Mouse (Mus musculus): ENCODE measurements around the gene Atp1b2.

Atp1b2 gene

DNA sequence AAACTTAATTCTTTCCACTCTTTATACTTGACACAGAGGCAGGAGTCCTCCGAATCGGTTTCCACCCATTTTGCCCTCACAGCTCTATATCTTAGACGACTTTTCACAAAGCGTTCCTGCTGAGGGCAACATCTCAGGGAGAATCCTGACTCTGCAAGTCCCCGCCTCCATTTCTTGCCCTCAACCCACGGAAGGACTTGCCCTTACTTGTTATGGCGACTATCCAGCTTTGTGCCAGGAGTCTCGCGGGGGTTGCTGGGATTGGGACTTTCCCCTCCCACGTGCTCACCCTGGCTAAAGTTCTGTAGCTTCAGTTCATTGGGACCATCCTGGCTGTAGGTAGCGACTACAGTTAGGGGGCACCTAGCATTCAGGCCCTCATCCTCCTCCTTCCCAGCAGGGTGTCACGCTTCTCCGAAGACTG, 25.6 kb downstream of the Atp1b2 start, which contains the start of the genes Wrap53 and Trp53:
TSS of gene Wrap53 (minus strand) at position 165 of the 424 bp plus-strand sequence.
TSS of gene Trp53 (plus strand) at position 269 of the 424 bp plus-strand sequence.
- DNase-seq (ENCODE audit: low spot score): peak; percentile 97

DNA sequence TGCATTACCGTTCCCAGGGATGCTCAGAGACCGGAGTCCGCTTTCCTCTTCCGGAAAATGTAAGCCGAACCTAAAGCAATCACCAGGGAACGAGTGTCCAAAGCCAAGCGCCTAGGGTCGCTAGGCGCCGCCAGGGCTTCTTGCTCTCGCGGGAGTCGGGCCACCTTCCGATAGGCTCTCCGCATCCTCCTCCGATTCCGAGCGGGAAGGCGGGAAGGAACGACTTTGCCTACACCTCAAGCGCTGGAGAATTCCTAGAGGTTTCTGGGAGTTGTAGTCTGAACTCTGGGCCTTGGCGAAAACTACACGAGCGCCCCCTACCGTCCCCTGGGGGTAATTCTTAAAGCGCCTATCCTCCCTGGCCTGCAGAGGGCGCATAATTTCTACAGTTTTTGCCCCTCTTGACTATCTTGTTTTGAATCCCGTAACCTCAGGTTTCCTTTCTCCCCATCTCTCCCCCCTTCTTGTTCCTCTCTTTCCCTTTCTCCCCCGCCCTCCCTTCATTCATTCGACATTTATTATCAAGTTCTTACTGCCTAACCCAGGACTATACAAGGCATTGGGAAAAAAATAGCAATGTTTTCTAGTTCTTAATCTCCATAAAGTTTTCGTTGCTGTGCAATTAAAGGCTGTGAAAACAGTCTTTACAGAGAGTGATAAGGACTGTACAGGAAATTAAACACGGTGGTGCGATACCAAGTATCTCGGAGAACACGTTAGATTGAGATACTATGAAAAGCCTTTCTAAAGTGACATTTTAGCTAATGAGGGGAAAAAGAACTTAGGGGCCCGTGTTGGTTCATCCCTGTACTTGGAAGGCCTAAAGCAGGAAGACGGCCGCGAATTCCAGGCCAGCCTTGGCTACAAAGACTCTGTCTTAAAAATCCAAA, 26.4 kb downstream of the Atp1b2 start:
- peak; percentile 100 for DNase-seq (ENCODE audit: low spot score)

DNA sequence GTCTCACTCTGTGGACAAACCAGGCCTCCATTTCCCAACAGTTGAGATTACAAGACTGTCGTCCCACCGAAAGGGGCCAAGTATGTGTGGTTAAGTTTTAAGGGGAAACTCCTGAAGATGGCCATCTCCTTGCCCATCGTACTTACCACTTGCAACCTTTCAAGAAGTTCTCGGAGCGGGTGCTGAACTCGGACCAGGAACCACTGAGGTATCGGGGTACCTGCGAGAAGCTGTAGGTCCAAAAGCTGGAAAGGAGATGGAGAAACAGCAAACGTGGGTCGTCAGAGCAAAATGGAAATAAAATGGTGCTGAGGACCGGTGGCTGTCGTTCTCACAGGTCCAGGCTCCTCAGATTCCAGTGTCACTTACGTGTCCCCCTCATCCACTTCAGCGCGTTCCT, 27.4 kb downstream of the Atp1b2 start:
- no peak for DNase-seq (ENCODE audit: low spot score)

DNA sequence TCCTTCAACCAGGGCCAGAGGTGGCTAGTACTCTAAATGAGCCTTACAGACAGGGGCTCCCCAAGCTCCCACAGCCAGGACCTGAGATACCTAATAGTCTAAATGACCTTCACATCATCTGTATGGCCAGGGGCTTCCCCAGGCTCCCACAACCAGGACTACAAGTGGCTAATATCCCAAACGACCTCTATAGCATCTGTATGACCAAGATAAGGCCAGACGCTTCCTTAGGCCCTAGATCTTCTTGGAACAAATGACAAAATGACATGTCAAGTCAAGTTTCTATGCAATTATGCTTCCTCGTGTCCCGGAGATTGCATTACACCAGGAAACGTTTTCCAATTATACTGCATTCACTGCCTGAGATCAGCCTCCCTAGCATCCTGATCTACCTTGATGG, 29.4 kb downstream of the Atp1b2 start:
- DNase-seq (ENCODE audit: low spot score): no peak

DNA sequence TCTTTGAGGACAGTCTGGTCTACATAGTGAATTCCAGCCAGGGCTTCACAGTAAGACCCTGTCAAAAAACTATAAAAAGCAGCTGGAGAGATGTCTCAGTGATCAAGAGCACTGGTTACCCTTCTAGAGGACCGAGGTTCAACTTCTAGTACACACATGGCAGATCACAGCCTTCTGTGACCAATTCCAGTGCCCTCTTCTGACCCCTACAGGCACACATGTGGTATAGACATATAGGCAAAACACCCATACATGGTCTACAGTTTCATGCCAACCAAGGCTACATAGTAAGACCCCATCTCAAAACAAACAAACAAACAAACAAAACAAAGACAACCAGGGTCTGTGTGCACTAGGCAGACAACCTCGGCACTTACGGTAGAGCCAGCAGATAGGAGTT, 30.5 kb downstream of the Atp1b2 start:
- DNase-seq (ENCODE audit: low spot score): peak; percentile 75

DNA sequence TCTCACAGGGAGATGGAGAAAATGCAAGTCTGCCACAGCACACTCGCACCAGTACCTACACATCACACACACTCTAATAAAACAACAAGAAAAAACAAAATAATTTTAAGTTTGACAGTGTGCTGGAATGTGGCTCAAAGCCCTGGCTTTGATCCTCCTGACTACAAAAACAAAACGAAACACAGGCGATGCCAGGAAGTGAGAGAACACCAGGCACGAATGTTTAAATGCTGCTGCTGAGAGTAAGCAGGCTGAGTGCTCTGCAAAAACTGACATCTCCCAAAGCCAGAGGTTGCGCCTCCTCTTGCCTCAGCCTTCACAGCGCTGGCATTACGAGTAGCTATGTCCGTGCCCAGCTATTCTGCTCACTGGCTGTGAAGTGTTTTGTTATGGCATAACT, 40.6 kb downstream of the Atp1b2 start:
- no peak for DNase-seq (ENCODE audit: low spot score)

DNA sequence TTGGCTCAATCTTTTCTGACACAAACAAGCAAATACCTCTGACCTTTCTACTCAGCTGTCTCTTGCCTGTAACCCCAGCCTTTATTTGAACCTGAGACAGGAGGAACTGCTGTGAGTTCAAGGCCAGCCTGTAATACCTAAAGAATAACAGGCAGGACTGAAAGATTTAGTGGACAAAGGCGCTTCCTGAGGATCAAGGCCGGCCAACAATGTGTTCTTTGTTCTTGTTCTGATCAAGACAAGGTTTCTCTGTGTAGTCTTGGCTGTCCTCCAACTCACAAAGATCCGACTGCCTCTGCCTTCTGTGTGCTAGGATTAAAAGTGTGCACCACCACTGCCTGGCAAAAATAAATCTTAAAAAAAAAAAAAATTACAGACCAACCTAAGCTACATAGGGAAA, 41.4 kb downstream of the Atp1b2 start:
- DNase-seq (ENCODE audit: low spot score): no peak

DNA sequence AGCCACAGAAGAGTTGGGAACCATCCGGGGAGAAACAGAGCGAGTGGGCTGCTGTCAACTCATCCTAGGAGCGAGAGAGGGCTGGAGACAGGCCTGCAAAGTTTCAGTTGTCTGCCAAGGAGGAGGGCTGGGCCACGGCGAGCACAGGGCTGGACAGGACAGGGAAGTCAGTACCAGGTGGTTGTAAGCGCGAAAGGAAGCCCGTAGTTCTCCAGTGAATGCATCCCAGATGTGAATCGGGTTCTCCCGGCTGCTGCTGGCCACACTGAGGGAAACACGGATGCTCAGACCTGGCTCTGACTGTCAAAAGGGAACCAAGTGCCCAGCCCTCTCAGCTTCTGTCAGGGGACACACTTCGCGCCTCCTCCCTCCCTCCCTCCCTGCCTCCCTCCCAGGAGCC, 42.4 kb downstream of the Atp1b2 start:
- no peak for DNase-seq (ENCODE audit: low spot score)

DNA sequence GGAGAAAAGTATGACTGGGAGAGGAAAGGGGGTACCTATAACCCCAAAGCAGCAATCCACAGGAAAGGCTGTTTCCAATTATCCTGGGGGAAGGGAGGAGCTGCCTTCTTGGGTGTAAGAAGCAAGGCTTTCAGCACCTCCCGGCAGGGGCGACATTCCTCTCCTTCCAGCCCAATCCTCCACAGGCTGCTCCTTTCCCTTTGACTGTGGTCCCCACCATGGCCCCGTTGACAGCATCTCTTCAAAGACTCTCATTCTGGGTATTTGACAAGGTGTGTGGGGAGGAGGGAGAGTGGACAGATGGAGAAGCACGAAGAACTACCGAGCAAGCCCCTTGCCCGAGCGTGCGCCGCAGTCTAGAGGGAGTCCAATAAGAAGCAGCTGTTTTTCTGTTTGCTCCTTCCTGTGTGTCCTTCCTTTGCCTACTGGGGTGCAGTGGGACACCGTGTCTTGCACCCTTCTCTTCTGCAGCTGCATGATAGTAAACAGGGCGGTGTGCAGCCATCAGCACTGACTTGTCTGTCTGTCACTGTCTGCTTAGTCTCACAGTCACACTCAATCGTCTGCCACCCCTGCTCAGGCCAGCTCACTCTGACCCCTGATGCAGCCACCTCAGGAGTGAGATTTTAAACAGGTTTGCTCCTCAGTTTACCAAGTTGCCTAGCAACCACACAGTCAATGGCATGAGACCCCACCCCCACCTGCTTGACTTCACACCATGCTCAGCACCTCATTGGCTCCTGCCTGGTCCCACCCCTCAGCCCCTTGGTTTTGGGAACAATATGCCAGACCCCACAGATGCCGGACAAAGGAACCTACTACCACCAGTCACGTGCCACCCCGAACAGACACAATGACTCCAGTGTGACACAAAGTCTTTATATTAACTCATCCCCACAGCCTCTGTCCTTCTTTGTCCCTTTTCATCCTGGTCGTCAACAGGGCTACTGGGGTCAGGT, 44.6 kb downstream of the Atp1b2 start:
- peak; percentile 89 for DNase-seq (ENCODE audit: low spot score)

DNA sequence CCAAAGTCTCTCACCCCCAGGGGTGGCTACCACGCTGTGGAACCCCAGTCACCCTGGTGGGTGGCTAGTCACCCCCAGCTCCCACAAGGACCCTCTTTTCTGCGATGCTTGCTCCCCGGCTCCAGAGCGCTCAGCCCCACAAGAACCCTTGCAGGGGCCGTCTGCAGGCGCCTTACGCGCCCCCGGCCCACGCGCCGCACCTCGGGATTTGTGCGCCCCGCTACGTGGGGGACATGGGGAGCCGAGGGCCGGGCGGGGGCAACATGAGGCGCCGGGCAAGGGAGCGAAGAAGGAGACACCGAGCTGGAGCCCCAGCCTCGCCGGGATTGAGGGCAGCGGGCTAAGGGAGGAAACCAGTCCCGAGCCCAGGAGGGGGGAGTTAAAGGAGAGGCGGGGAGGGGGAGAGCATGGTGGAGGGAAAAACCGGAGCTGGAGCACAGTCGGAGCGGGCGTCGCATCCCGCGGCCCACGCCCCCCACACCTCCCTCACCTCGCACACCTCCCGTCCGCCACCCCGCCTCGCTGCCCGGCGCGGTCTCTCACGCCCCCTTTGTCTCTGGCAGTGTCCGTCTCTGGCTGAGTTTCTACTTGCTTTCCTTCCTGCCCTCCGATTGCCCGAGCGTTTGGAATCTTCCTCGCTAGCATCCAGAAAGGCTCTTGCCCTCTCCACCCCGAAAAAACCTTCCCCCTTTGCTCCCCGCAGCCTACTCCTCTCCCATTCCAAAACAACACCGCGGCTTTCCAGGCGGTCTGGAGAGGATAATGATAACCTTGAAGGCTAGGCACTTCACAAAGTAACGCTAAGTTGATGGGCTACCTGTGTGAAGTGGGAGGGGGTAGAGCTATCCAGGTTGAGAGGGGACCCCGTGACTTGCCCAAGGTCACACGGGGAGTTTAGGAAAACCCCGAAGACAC, 45.6 kb downstream of the Atp1b2 start, which contains the start of gene Efnb3:
TSS of gene Efnb3 (minus strand) at position 355 of the 915 bp plus-strand sequence.
- DNase-seq (ENCODE audit: low spot score): peak; percentile 90

DNA sequence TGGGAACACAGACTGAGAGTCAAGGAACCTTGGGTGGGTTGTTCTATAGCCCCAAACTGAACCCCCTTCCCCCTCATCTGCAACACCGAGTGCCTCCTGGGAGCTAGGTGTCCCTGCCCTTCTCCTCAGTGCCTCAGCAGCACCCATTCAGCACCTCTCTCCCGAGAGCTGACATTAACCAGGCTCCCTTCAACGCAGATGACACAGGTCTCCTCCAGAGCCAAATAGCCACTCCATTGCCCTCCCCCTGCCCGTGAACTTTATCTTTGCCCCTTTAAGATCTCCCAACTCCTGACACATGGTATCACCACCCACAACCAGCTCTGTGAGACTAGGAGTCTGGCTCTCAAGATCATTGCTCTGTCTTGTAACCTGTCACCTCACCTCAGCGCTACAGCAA, 46.6 kb downstream of the Atp1b2 start:
- peak; percentile 44 for DNase-seq (ENCODE audit: low spot score)

DNA sequence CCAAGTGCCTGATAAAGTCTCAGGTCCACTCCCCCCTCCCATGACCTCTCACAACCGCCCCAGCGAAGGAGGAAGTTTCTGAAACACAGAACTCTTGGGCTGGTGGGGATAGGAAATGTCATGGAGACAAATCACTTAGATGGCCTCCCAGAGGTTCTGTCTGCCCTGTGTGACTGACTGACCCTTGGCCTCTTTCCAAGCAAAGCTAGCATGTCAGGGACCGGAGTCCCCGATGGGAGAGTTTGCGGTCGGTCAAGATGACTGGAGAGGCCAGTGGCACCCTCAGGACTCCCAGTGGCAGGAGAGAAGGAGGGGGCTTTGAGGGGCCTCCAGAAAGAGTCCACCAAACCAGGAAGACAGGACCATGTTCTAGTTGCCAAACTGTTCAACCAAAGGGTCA, 47.0 kb downstream of the Atp1b2 start:
- DNase-seq (ENCODE audit: low spot score): no peak

DNA sequence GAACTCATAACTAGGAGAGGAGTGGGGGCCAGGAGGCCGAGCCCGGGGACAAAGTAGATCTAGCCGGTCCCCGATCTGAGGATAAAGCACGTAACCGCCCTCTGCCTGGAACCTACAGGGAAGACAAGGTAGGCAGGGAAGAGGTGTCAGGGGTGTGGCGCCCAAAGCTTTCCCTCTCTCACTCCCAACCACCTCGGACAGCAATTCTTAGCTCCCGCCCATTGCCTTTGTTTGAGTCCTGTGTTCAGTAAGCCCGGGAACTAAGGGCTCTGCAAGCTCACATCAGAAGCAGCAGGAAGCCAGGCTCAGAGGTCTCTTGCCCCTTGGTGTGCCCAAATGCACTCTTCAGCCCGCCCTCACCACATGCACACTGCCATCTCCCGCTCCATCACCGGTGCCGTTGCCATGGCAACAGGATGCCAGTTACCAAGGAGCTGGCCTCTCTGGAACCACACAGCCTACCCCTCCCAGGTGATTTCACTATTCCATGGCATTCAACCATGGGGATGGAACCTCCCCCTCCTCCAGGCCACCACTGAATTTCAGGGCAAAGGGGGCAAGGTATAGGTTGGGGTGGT, 48.3 kb downstream of the Atp1b2 start:
- DNase-seq (ENCODE audit: low spot score): peak; percentile 67

DNA sequence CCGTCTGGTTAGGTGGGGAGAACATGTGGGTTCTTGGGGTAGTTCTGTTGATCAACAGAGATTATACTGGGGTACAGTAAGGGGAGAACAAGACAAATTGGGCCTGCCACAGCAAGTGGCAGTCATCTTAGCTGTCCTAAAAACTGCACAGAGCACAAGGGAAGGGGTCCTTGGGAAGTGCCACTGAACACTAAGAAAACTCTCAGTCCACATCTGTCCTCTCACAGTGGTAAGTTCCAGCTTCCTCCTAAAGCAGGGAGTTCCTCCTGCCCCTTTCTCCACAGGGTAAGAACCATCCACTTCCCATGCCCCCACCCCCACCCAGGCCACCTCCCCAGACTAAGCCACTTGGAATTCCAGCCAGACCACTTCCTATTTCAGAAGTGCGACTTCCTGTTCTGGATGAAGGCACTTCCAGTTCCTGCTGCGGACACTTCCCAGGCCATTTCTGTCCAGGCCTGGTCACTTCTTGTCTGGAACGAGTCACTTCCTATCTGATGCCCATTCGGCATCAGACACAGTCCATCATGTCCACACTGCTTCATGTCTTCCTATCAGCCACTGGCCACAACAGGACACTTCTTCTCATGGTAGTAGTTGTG, 51.1 kb downstream of the Atp1b2 start:
- DNase-seq (ENCODE audit: low spot score): no peak

DNA sequence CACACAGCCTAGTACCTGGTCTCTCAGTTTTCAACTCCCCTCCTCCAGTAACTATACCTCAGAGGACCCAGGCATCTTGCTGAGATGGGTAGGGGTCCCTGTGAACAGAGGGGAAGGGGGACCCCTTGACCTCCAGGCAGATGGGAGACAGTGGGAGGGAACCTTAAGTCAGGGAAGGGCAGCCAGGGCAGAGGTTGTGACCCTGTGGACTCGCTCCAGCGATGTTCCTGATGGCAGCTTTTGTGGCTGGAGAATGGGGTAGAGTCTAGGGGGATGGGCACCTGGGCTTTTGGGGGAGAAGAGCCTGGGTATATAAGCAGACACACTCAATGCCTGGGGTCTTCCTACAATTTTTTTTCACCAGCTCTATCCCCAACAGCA, 52.4 kb downstream of the Atp1b2 start:
- peak; percentile 68 for DNase-seq (ENCODE audit: low spot score)

DNA sequence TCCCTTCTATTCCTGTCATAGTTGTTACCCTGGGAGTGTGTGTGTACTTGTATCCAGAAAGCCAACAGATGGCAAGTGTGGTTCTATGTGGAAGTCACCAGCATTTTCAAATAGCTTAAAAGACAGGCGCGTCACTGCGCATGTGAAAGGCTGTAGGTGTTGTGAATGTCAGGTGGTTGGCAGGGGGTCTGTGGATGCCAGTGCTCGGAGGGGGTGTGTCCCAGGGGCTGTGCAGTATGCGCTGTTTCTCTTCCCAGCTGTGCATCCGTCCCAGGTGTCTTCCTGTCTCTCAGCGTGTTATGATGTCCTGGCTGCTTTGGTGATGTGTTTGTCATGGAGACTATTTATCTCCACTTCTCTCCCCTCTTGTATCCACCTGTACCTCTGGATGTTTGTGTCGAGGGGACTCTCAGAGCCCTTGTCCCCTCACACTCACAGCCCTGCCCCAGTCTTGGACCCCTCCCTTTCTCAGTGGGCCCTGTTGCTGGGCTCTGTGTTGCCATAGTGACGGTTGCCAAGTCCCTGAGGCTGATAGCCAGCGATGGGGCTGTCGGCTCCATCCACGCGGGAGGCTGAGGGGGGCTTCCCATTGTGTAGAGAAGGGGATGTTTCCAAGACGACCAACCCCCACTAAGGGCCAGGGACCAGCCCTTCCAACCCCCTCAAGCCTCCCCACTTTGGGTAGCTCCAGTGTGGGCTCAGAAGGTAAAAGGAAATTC, 53.0 kb downstream of the Atp1b2 start:
- DNase-seq (ENCODE audit: low spot score): peak; percentile 91

DNA sequence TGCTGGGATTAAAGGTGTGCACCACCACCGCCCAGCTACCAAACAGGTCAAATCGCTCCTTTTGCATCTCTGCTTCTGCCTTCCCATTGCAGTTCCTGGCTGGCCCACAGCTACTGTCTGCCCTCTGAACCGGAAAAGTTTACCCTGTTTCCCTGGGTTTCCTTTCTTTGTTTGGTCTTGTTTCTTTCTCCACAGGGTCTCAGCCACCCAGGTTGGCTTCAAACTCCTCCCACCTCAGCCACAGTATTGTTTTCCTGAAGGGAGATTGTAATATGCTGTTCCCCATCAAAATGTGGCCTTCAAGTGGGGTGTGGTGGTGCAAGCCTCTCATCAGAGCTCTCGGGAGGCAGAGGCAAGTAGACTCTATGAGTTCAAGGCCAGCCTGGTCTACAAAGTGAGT, 54.4 kb downstream of the Atp1b2 start:
- no peak for DNase-seq (ENCODE audit: low spot score)
